Mouse (Mus musculus) granulocyte monocyte progenitor cell, adult 5-6 weeks (primary cell): ENCODE measurements around the gene Gm11172. TPM values are rescaled to one million over a fixed set of nuclear protein-coding genes. Genes with fewer than 3 reads are reported as not detected.

ENCODE experiments used
- ATAC-seq: replicated peaks from 2 replicates; pipeline ENCODE4 v1.8.0; 2016; ENCODE audit warnings: mild to moderate bottlenecking, moderate TSS enrichment, inconsistent platforms; ENCODE audit not compliant: poor library complexity, severe bottlenecking
- total RNA-seq, 2 experiments: library from RNA; stranded (forward) in 1 of 2; stranded (reverse) in 1 of 2; fragments of 200-712, 200-1000 nt in 1 of 2; fragments of >200 nt in 1 of 2; fragmentation: Nextera tagmentation in 1 of 2; gene quantifications; 2 replicates each; pipeline ENCODE4 v1.2.3; 2014 to 2017

Gene Gm11172
- total RNA-seq, 2 experiments from 2014 or later = not detected

DNA sequence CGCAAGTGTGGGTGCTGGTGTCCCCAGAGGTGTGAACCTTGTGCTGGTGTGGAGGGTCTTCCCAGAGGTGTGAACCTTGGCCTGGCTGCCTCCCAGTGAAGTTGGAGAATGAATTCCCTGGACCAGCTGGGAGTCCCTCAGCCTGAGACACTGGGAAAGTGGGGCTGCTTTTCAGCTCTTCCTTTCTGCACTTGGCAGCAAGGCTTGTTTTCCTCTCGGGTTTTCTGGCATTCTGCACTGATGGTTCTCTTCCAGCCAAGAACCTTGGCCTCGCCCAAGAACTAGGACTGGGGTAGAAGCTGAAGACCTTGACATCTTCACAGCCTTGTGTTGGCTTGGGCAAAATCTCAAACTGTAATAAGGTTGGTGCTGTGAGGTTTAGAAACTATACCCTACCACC is 48.7 kb downstream of the Gm11172 start:
- ATAC-seq = no peak

Other genes starting within 250 kb of the Gm11172 start
- gene Socs1, start 27.4 kb upstream of the Gm11172 start, total RNA-seq (2014; fragmentation: Nextera tagmentation) = 0.41 TPM in 1 of 2 replicates, not detected in the other
- 1.2 TPM in 2 replicates for gene Socs1, start 27.4 kb upstream of the Gm11172 start, total RNA-seq (2017)
- not detected in 2 replicates for gene Tnp2, start 24.3 kb upstream of the Gm11172 start, total RNA-seq (2014; fragmentation: Nextera tagmentation)
- gene Tnp2, start 24.3 kb upstream of the Gm11172 start, total RNA-seq (2017) = not detected in 2 replicates
- gene Prm3, start 22.0 kb upstream of the Gm11172 start, total RNA-seq (2014; fragmentation: Nextera tagmentation) = not detected in 2 replicates
- not detected in 2 replicates for gene Prm3, start 22.0 kb upstream of the Gm11172 start, total RNA-seq (2017)
- gene Prm2, start 16.8 kb upstream of the Gm11172 start, total RNA-seq (2014; fragmentation: Nextera tagmentation) = not detected in 2 replicates
- not detected in 2 replicates for gene Prm2, start 16.8 kb upstream of the Gm11172 start, total RNA-seq (2017)
- gene Prm1, start 7.1 kb upstream of the Gm11172 start, total RNA-seq (2014; fragmentation: Nextera tagmentation) = not detected in 2 replicates
- gene Prm1, start 7.1 kb upstream of the Gm11172 start, total RNA-seq (2017) = not detected in 2 replicates
- 10.5 and 13.9 TPM in 2 replicates for gene Rmi2, start 22.1 kb downstream of the Gm11172 start, total RNA-seq (2014; fragmentation: Nextera tagmentation)
- 5.4 and 5.5 TPM in 2 replicates for gene Rmi2, start 22.1 kb downstream of the Gm11172 start, total RNA-seq (2017)
- gene Snn, start 248.0 kb downstream of the Gm11172 start, total RNA-seq (2014; fragmentation: Nextera tagmentation) = 1.8 and 2.2 TPM in 2 replicates
- 0.43 and 2.0 TPM in 2 replicates for gene Snn, start 248.0 kb downstream of the Gm11172 start, total RNA-seq (2017)